18 mouse cellular contexts compared by ENCODE assay signal in genomic region chr4:135274761-135275160, GRCm38 (mm10). TPM values are rescaled to one million over a fixed set of nuclear protein-coding genes. Genes with fewer than 3 reads are reported as not detected.
A peak's percentile ranks its signal among the peaks of the same experiment; 100 is the strongest.
DNase-seq lines count a peak whose midpoint lies in the region; ATAC-seq and TF ChIP-seq lines count a peak whose summit lies in the region.
"Had no signal": no experiment of that assay in that cellular context is flagged by ENCODE, and none has a peak within 500 bp of the region (broad histone marks: within the 10 kb centered on the region; RNA-seq: fewer than 3 reads in every experiment).

No protein-coding gene starts in this region.

- no peak for ATAC-seq in intestine, embryonic 15.5 days
- no peak for ATAC-seq in intestine, postnatal 0 days
- ATAC-seq in kidney, postnatal 0 days (replicated peaks; ENCODE audit: low FRiP score, low read depth): no peak
- no peak for ATAC-seq in liver, embryonic 14.5 days (ENCODE audit: insufficient read depth)
- ATAC-seq in granulocyte monocyte progenitor cell, adult 5-6 weeks (replicated peaks; ENCODE audit: poor library complexity, severe bottlenecking): no peak
- no peak for ATAC-seq in midbrain, postnatal 0 days (ENCODE audit: low FRiP score)
- ATAC-seq: forebrain, embryonic 16.5 days; hindbrain, embryonic 16.5 days; midbrain, embryonic 13.5 days had no signal

- 67% methylated on average over 7 of the region's 7 CpGs for WGBS in intestine, embryonic 15.5 days
- 45% methylated on average over 7 of the region's 7 CpGs for WGBS in intestine, postnatal 0 days
- WGBS in kidney, postnatal 0 days: 52% methylated on average over 7 of the region's 7 CpGs
- 58% methylated on average over 7 of the region's 7 CpGs for WGBS in liver, embryonic 14.5 days (ENCODE audit: insufficient replicate concordance)
- 75% methylated on average over 7 of the region's 7 CpGs for WGBS in midbrain, postnatal 0 days

- H3K9me3 ChIP-seq in intestine, embryonic 15.5 days: no peaks in the 10 kb centered on the region
- no peaks in the 10 kb centered on the region for H3K9me3 ChIP-seq in intestine, postnatal 0 days (ENCODE audit: control insufficient read depth)
- no peaks in the 10 kb centered on the region for H3K9me3 ChIP-seq in kidney, postnatal 0 days (replicated peaks; ENCODE audit: low read length)
- H3K9me3 ChIP-seq in liver, embryonic 14.5 days (ENCODE audit: control insufficient read depth, low read length): no peaks in the 10 kb centered on the region
- no peaks in the 10 kb centered on the region for H3K9me3 ChIP-seq in midbrain, postnatal 0 days (ENCODE audit: low read length)
- H3K9me3 ChIP-seq: embryonic facial prominence, embryonic 13.5 days; heart, embryonic 12.5 days; limb, embryonic 13.5 days; midbrain, embryonic 13.5 days; neural tube, embryonic 13.5 days had no signal

- H3K4me2 ChIP-seq in intestine, embryonic 15.5 days (replicated peaks): 0 out of 2 replicates have a peak overlapping the region, but pooled peaks have one; percentile 6
- no peak overlapping the region for H3K4me2 ChIP-seq in intestine, postnatal 0 days (replicated peaks; ENCODE audit: low read depth)
- H3K4me2 ChIP-seq in kidney, postnatal 0 days (ENCODE audit: low read length): no peak overlapping the region
- H3K4me2 ChIP-seq in liver, embryonic 14.5 days (ENCODE audit: low read depth): peak overlapping the region; percentile 19
- H3K4me2 ChIP-seq in midbrain, postnatal 0 days (ENCODE audit: low read depth, low read length, poor library complexity, severe bottlenecking): no peak overlapping the region
- H3K4me2 ChIP-seq: embryonic facial prominence, embryonic 13.5 days; heart, embryonic 12.5 days; limb, embryonic 13.5 days; midbrain, embryonic 13.5 days; neural tube, embryonic 13.5 days had no signal

- TF ChIP-seq EP300 in liver, embryonic 14.5 days (IDR thresholded peaks at IDR 0.05; ENCODE audit: low read depth): no peak

- peak overlapping the region; percentile 77 for H3K27ac ChIP-seq in intestine, embryonic 15.5 days
- peak overlapping the region; percentile 62 for H3K27ac ChIP-seq in intestine, postnatal 0 days (ENCODE audit: low read depth, low read length)
- H3K27ac ChIP-seq in kidney, postnatal 0 days: peak overlapping the region; percentile 82
- peak overlapping the region; percentile 30 for H3K27ac ChIP-seq in liver, embryonic 14.5 days
- no peak overlapping the region for H3K27ac ChIP-seq in midbrain, postnatal 0 days (ENCODE audit: low read depth, low read length)
- H3K27ac ChIP-seq: embryonic facial prominence, embryonic 13.5 days; limb, embryonic 13.5 days; midbrain, embryonic 13.5 days; neural tube, embryonic 13.5 days had no signal

- H3K9ac ChIP-seq in intestine, embryonic 15.5 days: no peak overlapping the region
- H3K9ac ChIP-seq in intestine, postnatal 0 days (ENCODE audit: low read depth, low read length): no peak overlapping the region
- no peak overlapping the region for H3K9ac ChIP-seq in kidney, postnatal 0 days (ENCODE audit: low read depth, low read length)
- no peak overlapping the region for H3K9ac ChIP-seq in liver, embryonic 14.5 days (replicated peaks)
- H3K9ac ChIP-seq in midbrain, postnatal 0 days (replicated peaks; ENCODE audit: low read length, poor library complexity, severe bottlenecking): no peak overlapping the region
- H3K9ac ChIP-seq: embryonic facial prominence, embryonic 13.5 days; heart, embryonic 12.5 days; limb, embryonic 13.5 days; midbrain, embryonic 13.5 days; neural tube, embryonic 13.5 days had no signal

- no peak for TF ChIP-seq CTCF in intestine, postnatal 0 days (IDR thresholded peaks at IDR 0.05; ENCODE audit: low read depth)
- no peak for TF ChIP-seq CTCF in kidney, postnatal 0 days (IDR thresholded peaks at IDR 0.05; ENCODE audit: low read depth)
- TF ChIP-seq CTCF in liver, embryonic 14.5 days (IDR thresholded peaks at IDR 0.05; ENCODE audit: low read depth): no peak
- no peak for TF ChIP-seq CTCF in midbrain, postnatal 0 days (IDR thresholded peaks at IDR 0.05)

- no peak for DNase-seq in kidney, postnatal 0 days (ENCODE audit: low spot score)
- no peak for DNase-seq in liver, embryonic 14.5 days (ENCODE audit: low read depth in 3 of 3, low spot score in 3 of 3)
- no peak for DNase-seq in midbrain, postnatal 0 days (ENCODE audit: low spot score)
- no peak for DNase-seq in lung, postnatal 36 days
- DNase-seq: cerebellum, postnatal 10 days; gastrocnemius, postnatal 36 days; right cerebral cortex, adult 18-20 months; thymus, postnatal 25 days had no signal

- H3K4me1 ChIP-seq in intestine, embryonic 15.5 days (replicated peaks): peaks cover 26% of the 10 kb centered on the region
- H3K4me1 ChIP-seq in intestine, postnatal 0 days (replicated peaks; ENCODE audit: control insufficient read depth, insufficient read depth, low read length): peaks cover 12% of the 10 kb centered on the region
- peaks cover 18% of the 10 kb centered on the region for H3K4me1 ChIP-seq in kidney, postnatal 0 days (replicated peaks; ENCODE audit: insufficient read depth, low read length)
- H3K4me1 ChIP-seq in liver, embryonic 14.5 days (replicated peaks; ENCODE audit: control insufficient read depth in 2 of 2, insufficient read depth in 2 of 2, low read length in 1 of 2): peaks cover 20 to 33% of the 10 kb centered on the region in 2 experiments
- H3K4me1 ChIP-seq in midbrain, postnatal 0 days (ENCODE audit: insufficient read depth, low read length): no peaks in the 10 kb centered on the region; the same call in 1 of the 2 replicates

- no peak overlapping the region for H3K4me3 ChIP-seq in intestine, embryonic 15.5 days (replicated peaks)
- H3K4me3 ChIP-seq in intestine, postnatal 0 days (ENCODE audit: low read depth, low read length): no peak overlapping the region
- H3K4me3 ChIP-seq in kidney, postnatal 0 days (replicated peaks; ENCODE audit: low read depth, low read length): no peak overlapping the region
- H3K4me3 ChIP-seq in liver, embryonic 14.5 days (ENCODE audit: insufficient read depth in 1 of 2, low read depth in 2 of 2, low read length in 2 of 2): no peak overlapping the region
- H3K4me3 ChIP-seq in midbrain, postnatal 0 days (ENCODE audit: low read depth, low read length): no peak overlapping the region
- H3K4me3 ChIP-seq: embryonic facial prominence, embryonic 13.5 days; heart, embryonic 12.5 days; limb, embryonic 13.5 days; midbrain, embryonic 13.5 days; neural tube, embryonic 13.5 days had no signal

- H3K27me3 ChIP-seq in intestine, embryonic 15.5 days (replicated peaks): no peaks in the 10 kb centered on the region
- no peaks in the 10 kb centered on the region for H3K27me3 ChIP-seq in intestine, postnatal 0 days (replicated peaks; ENCODE audit: control insufficient read depth, insufficient read depth, low read length)
- no peaks in the 10 kb centered on the region for H3K27me3 ChIP-seq in kidney, postnatal 0 days (ENCODE audit: insufficient read depth, low read length)
- no peaks in the 10 kb centered on the region for H3K27me3 ChIP-seq in liver, embryonic 14.5 days (ENCODE audit: control insufficient read depth, insufficient read depth, low read length)
- no peaks in the 10 kb centered on the region for H3K27me3 ChIP-seq in midbrain, postnatal 0 days (ENCODE audit: insufficient read depth, low read length)
- H3K27me3 ChIP-seq: heart, embryonic 12.5 days had no signal

- H3K36me3 ChIP-seq in intestine, embryonic 15.5 days: no peaks in the 10 kb centered on the region
- H3K36me3 ChIP-seq in intestine, postnatal 0 days (ENCODE audit: control insufficient read depth, insufficient read depth): no peaks in the 10 kb centered on the region
- H3K36me3 ChIP-seq in kidney, postnatal 0 days (ENCODE audit: insufficient read depth, low read length): no peaks in the 10 kb centered on the region
- peaks cover 5% of the 10 kb centered on the region for H3K36me3 ChIP-seq in liver, embryonic 14.5 days (replicated peaks; ENCODE audit: control insufficient read depth, insufficient read depth, low read depth)
- no peaks in the 10 kb centered on the region; the same call in 1 of the 2 replicates for H3K36me3 ChIP-seq in midbrain, postnatal 0 days (ENCODE audit: insufficient read depth, low read length)
- H3K36me3 ChIP-seq: embryonic facial prominence, embryonic 13.5 days; limb, embryonic 13.5 days; midbrain, embryonic 13.5 days; neural tube, embryonic 13.5 days had no signal

RNA-seq across cellular contexts. Expression of gene Clic4, which starts 2.1 kb away (rescaled TPM):
- 126 and 135 TPM in 2 replicates for polyA plus RNA-seq in intestine, embryonic 15.5 days (2015; fragmentation: Nextera tagmentation; extraction: Ambion mirVana)
- 66.9 and 67.9 TPM in 2 replicates for polyA plus RNA-seq in intestine, postnatal 0 days (2015; fragmentation: Nextera tagmentation; extraction: Ambion mirVana)
- polyA plus RNA-seq in kidney, postnatal 0 days (2015; fragmentation: Nextera tagmentation; extraction: Ambion mirVana): 147 and 166 TPM in 2 replicates
- polyA plus RNA-seq in liver, embryonic 14.5 days (2012; rRNA removed): 29.7 and 40.8 TPM in 2 replicates
- polyA plus RNA-seq in liver, embryonic 14.5 days (2014; fragmentation: Nextera tagmentation; extraction: Ambion mirVana): 65.8 and 76.5 TPM in 2 replicates
- total RNA-seq in granulocyte monocyte progenitor cell, adult 5-6 weeks (2014; fragmentation: Nextera tagmentation): 22.3 and 25.8 TPM in 2 replicates
- 28.2 and 28.9 TPM in 2 replicates for total RNA-seq in granulocyte monocyte progenitor cell, adult 5-6 weeks (2017)
- total RNA-seq in midbrain, postnatal 0 days (2014; rRNA removed): 47.4 and 55.5 TPM in 2 replicates
- 38.0 and 38.6 TPM in 2 replicates for polyA plus RNA-seq in midbrain, postnatal 0 days (2015; fragmentation: Nextera tagmentation; extraction: Ambion mirVana)

Comparison
In these comparisons a context has a peak if more than half of its experiments do, and no peak if none do; other contexts are left out.
1. H3K4me2 ChIP-seq: peak in intestine, embryonic 15.5 days (single experiment) and liver, embryonic 14.5 days (single experiment); none in intestine, postnatal 0 days (single experiment), kidney, postnatal 0 days (single experiment) and midbrain, postnatal 0 days (single experiment).